Mouse (Mus musculus) midbrain, postnatal 0 days (tissue): ENCODE measurements around the gene Exosc8. TPM values are rescaled to one million over a fixed set of nuclear protein-coding genes. Genes with fewer than 3 reads are reported as not detected.
"Not testable (repeated sequence)": the region's sequence is repeated elsewhere in the genome, so short reads cannot be mapped to it uniquely, and the experiment has no call there.

Source experiments
- ATAC-seq: fragments of 200-750 bp; cut with Nextera tagmentation; 2 replicates; pipeline ENCODE4 v1.8.0; 2017; ENCODE audit warnings: moderate number of reproducible peaks, mild to moderate bottlenecking, moderate TSS enrichment, moderate library complexity; ENCODE audit not compliant: low FRiP score
- DNase-seq: peaks from one replicate; pipeline ENCODE4 v3.0.0-alpha.2; 2015; ENCODE audit warnings: low spot score
- H3K27ac ChIP-seq: fragments of 300-500 bp; sonication (generic); 2 replicates; pipeline ENCODE4 v1.5.1; 2014; ENCODE audit warnings: low read depth, mild to moderate bottlenecking, low read length, mixed read lengths
- H3K27me3 ChIP-seq: fragments of 300-500 bp; sonication (generic); 2 replicates; pipeline ENCODE4 v1.6.1; 2014; ENCODE audit warnings: low read length, control low read depth, mixed read lengths; ENCODE audit not compliant: insufficient read depth
- H3K36me3 ChIP-seq: fragments of 300-500 bp; sonication (generic); 2 replicates; pipeline ENCODE4 v1.6.1; 2014; ENCODE audit warnings: low read length, control low read depth, mixed read lengths; ENCODE audit not compliant: insufficient read depth
- H3K4me1 ChIP-seq: fragments of 300-500 bp; sonication (generic); 2 replicates; pipeline ENCODE4 v1.6.1; 2014; ENCODE audit warnings: mild to moderate bottlenecking, control low read depth, antibody characterized with exemption, low read length, mixed read lengths; ENCODE audit not compliant: insufficient read depth
- H3K4me2 ChIP-seq: fragments of 300-500 bp; sonication (generic); 2 replicates; pipeline ENCODE4 v1.6.1; 2014; ENCODE audit warnings: low read depth, mild to moderate bottlenecking, low read length, mixed read lengths; ENCODE audit not compliant: poor library complexity, severe bottlenecking
- H3K4me3 ChIP-seq: fragments of 300-500 bp; sonication (generic); 2 replicates; pipeline ENCODE4 v1.5.1; 2014; ENCODE audit warnings: low read depth, mild to moderate bottlenecking, low read length, moderate library complexity
- H3K9ac ChIP-seq: fragments of 300-500 bp; sonication (generic); replicated peaks from 2 replicates; pipeline ENCODE4 v1.6.1; 2014; ENCODE audit warnings: mild to moderate bottlenecking, low read length, moderate library complexity, mixed read lengths; ENCODE audit not compliant: poor library complexity, severe bottlenecking
- H3K9me3 ChIP-seq: fragments of 300-500 bp; sonication (generic); 2 replicates; pipeline ENCODE4 v1.6.1; 2016; ENCODE audit warnings: low read length, control low read depth
- CTCF ChIP-seq: IDR thresholded peaks from 2 replicates; pipeline ENCODE4 v1.5.1; 2016; ENCODE audit warnings: antibody characterized with exemption, mild to moderate bottlenecking
- WGBS: fragments of 180-500 bp; shearing (Covaris S2); extraction: QIAGEN DNeasy Blood & Tissue Kit; methylation state at CpG from one replicate; pipeline ENCODE4 v1.1.7; 2014; 5-methylcytosine and 5-hydroxymethylcytosine counted together
- polyA plus RNA-seq: library from polyadenylated mRNA; unstranded; fragments of >200 nt; fragmentation: Nextera tagmentation; extraction: Ambion mirVana; gene quantifications from 2 replicates; pipeline ENCODE4 v1.2.1, GENCODE M21; 2015
- total RNA-seq: library from RNA; depleted of rRNA; stranded (reverse); fragments of >200 nt; gene quantifications from 2 replicates; pipeline ENCODE4 v1.2.3, GENCODE M21; 2014

Gene Exosc8
- total and polyA plus RNA-seq, 2 experiments from 2014 or later, result 44.3 to 68.4 TPM

DNA sequence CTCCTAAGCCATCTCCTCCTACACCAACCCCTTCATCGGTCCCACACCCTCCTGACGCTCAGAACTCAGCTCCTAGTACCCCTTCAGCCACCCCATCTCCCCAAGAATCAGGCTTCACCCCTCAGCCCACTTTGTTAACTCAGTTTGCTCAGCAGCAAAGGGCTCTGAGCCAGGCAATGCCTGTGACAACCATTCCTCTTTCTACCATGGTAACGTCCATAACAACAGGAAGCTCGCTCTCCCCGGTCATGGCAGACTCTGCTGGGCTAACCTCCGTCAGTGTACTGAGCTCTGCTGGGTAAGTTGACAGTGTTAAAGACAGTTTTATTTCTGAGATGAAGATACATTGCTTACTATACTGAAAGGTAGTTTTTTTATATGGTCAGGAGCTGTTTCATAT, 17.8 kb downstream of the Exosc8 start:
- ATAC-seq (no peak), DNase-seq (peak; percentile 24)
- Histone ChIP-seq H3K27ac (no peak overlapping the region), H3K4me1 (no peaks in the 10 kb centered on the region), H3K9me3 (no peaks in the 10 kb centered on the region), H3K9ac (no peak overlapping the region), H3K4me3 (no peak overlapping the region), H3K4me2 (no peak overlapping the region), H3K27me3 (no peaks in the 10 kb centered on the region), H3K36me3 (peaks cover 36% of the 10 kb centered on the region)
- no peak for TF ChIP-seq CTCF
- 74% methylated on average over 6 of the region's 6 CpGs for WGBS

DNA sequence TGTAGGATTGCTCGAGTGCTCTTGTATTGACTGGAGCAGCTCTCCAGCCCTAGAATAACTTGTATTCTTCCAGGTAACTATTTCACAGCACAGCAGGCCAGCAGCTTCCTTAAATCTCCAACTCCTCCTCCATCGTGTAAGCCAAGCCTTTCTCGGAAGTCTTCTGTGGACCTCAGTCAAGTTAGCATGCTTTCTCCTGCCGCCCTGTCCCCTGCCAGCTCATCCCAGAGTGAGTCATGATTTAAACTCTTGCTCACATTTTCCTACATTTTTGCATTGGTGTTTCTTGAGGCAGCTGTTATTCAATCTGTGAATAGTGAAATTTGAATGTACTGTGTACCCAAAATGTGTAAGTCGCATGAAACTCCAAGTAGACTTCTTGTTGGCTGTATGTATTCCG, 19.7 kb downstream of the Exosc8 start:
- Histone ChIP-seq H3K36me3 (peaks cover 37% of the 10 kb centered on the region), H3K9me3 (no peaks in the 10 kb centered on the region)
- ATAC-seq, result no peak

DNA sequence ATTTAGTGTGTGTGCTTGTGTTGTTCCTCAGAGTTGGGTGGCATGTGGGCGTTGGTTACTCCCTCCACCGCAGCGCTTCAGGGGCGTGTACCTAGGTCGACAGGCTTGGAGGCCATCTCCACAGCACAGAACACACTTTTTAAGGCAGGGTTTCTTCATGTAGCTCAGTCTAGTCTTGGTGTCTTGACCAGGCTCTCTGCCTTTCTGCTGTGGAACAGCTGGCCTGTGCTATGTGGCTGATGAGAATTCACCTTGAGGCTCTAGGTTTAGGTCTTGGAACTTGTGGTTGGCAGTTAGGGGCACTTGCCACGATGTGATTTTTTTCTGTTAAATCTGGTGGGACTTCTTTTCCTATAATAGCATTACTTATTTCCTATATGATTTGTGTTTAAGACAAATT, 20.9 kb downstream of the Exosc8 start, which contains the start of gene Gm21958:
Gene Gm21958, minus strand, starts transcription at position 101 of the 400 bp plus-strand sequence.
- H3K4me2 ChIP-seq, result no peak within 1 kb of the TSS
- no peaks in the 10 kb centered on the region for H3K4me1 ChIP-seq
- no peak within 1 kb of the TSS for H3K4me3 ChIP-seq
- ATAC-seq, result no peak
- no peak for TF ChIP-seq CTCF
- 90% methylated on average over 6 of the region's 6 CpGs for WGBS
- no peaks in the 10 kb centered on the region for H3K9me3 ChIP-seq
- no peak within 1 kb of the TSS for H3K9ac ChIP-seq
- H3K27ac ChIP-seq, result no peak within 1 kb of the TSS
- H3K36me3 ChIP-seq, result peaks cover 47% of the 10 kb centered on the region
- no peak for DNase-seq
- H3K27me3 ChIP-seq, result no peaks in the 10 kb centered on the region

More for the DNA sequence above, 19.7 kb downstream of the Exosc8 start:
- WGBS, result 94% methylated on average over 6 of the region's 6 CpGs
- H3K4me1 ChIP-seq, result no peaks in the 10 kb centered on the region
- H3K27ac ChIP-seq, result no peak overlapping the region
- H3K4me3 ChIP-seq, result no peak overlapping the region
- no peaks in the 10 kb centered on the region for H3K27me3 ChIP-seq
- H3K9ac ChIP-seq, result no peak overlapping the region
- TF ChIP-seq CTCF, result no peak
- no peak overlapping the region for H3K4me2 ChIP-seq
- DNase-seq, result no peak

DNA sequence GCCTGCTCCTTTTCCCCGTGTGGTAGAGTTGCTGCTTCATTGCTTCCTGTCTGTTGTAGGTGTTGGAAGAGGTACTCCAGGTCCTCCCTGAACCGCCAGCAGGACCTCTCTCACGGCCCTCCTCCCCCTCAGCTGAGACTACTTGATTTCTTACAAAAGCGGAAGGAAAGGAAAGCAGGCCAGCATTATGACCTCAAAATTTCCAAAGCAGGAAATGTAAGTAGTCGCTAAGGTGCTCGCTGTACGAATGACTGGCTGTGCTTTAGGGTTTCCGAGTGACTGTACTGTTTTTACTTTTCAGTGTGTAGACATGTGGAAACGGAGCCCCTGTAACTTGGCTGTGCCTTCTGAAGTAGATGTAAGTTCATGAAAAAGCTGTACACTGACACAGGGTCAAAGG, 26.2 kb downstream of the Exosc8 start:
- Histone ChIP-seq H3K4me3 (no peak overlapping the region), H3K4me2 (no peak overlapping the region), H3K27me3 (no peaks in the 10 kb centered on the region), H3K4me1 (no peaks in the 10 kb centered on the region), H3K27ac (no peak overlapping the region), H3K36me3 (peaks cover 57% of the 10 kb centered on the region), H3K9ac (no peak overlapping the region), H3K9me3 (no peaks in the 10 kb centered on the region)
- WGBS, result 94% methylated on average over 9 of the region's 9 CpGs
- DNase-seq (no peak), ATAC-seq (no peak)
- TF ChIP-seq CTCF, result no peak

DNA sequence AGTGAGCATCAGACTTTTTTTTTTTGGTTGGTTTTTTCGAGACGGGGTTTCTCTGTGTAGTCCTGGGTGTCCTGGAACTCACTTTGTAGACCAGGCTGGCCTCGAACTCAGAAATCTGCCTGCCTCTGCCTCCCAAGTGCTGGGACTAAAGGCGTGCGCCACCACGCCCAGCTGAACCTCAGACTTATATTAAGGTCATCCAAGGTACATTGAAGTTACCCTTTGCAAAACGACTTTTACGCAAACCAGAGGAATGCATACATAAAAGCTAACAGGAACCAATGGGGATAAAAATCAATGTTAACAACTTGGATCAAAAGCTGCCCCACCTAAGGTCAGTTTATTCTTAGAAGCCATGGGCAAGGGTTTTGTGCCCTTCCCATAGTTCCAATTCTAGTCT, 31.1 kb downstream of the Exosc8 start:
- H3K36me3 ChIP-seq, result peaks cover 39% of the 10 kb centered on the region
- H3K4me2 ChIP-seq, DNase-seq, H3K27me3 ChIP-seq, H3K27ac ChIP-seq, H3K4me1 ChIP-seq, H3K9ac ChIP-seq, H3K4me3 ChIP-seq, H3K9me3 ChIP-seq, ATAC-seq: not testable (repeated sequence)
- 96% methylated on average over 8 of the region's 8 CpGs for WGBS

DNA sequence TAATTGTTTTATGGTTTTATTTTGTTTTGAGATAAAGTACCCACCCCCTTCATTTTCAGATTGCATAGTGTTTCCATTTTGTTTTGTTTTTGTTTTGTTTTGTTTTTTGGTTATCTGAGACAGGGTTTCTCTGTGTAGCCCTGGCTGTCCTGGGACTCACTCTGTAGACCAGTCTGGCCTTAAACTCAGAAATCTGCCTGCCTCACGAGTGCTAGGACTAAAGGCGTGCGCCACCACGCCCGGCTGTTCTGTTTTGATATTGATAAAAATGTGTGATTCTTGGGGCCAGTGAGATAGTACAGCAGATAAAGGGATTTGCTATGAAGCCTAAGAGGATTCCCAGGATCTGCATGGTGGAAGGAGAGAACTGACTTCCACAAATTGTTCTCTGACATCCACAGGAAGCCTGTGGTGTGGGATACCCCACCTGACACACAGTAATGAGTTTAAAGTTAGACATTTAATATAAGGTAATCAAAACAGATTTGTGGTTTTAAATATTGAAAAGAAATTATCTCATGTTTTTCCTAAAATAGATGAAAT, 35.4 kb downstream of the Exosc8 start:
- Histone ChIP-seq H3K27ac (no peak overlapping the region), H3K9me3 (no peaks in the 10 kb centered on the region), H3K4me2 (no peak overlapping the region), H3K9ac (no peak overlapping the region), H3K4me1 (no peaks in the 10 kb centered on the region), H3K4me3 (no peak overlapping the region), H3K27me3 (no peaks in the 10 kb centered on the region), H3K36me3 (peaks cover 29% of the 10 kb centered on the region)
- TF ChIP-seq CTCF, result no peak
- ATAC-seq, result no peak
- DNase-seq, result no peak
- WGBS, result 80% methylated on average over 5 of the region's 5 CpGs
